Mouse (Mus musculus) lung, postnatal 14 days (tissue): ENCODE data around the gene Sh2b3.

Experiments
- DNase-seq: peaks from one replicate; pipeline ENCODE4 v3.0.0; 2021

The Sh2b3 gene

GRCm38 (mm10) chr5:121822786-121823505 is 14.5 kb downstream of the Sh2b3 start:
- no peak for DNase-seq

- no peak for DNase-seq
These were observed 15.9 kb downstream of the Sh2b3 start for GRCm38 (mm10) chr5:121821552-121821951.

GRCm38 (mm10) chr5:121821116-121821515 is 16.3 kb downstream of the Sh2b3 start:
- DNase-seq = no peak

- DNase-seq = no peak
These were observed 16.8 kb downstream of the Sh2b3 start for GRCm38 (mm10) chr5:121820657-121821056.

- DNase-seq = no peak
These were observed 17.3 kb downstream of the Sh2b3 start for GRCm38 (mm10) chr5:121820161-121820560.

- no peak for DNase-seq
These were observed 17.9 kb downstream of the Sh2b3 start for GRCm38 (mm10) chr5:121819559-121819958.

- DNase-seq = no peak
These were observed 18.6 kb downstream of the Sh2b3 start for GRCm38 (mm10) chr5:121818862-121819261.

GRCm38 (mm10) chr5:121818401-121818800 is 19.0 kb downstream of the Sh2b3 start:
- DNase-seq = no peak

- DNase-seq = no peak
These were observed 19.9 kb downstream of the Sh2b3 start for GRCm38 (mm10) chr5:121817551-121817950.

GRCm38 (mm10) chr5:121816611-121817010 is 20.8 kb downstream of the Sh2b3 start:
- DNase-seq = no peak

GRCm38 (mm10) chr5:121815867-121816380 is 21.5 kb downstream of the Sh2b3 start:
- no peak for DNase-seq

- DNase-seq = peak; percentile 86
These were observed 22.4 kb downstream of the Sh2b3 start for GRCm38 (mm10) chr5:121815067-121815466.

- no peak for DNase-seq
These were observed 23.7 kb downstream of the Sh2b3 start for GRCm38 (mm10) chr5:121813744-121814143.

- DNase-seq = no peak
These were observed 24.8 kb downstream of the Sh2b3 start for GRCm38 (mm10) chr5:121812526-121813243.

- no peak for DNase-seq
These were observed 25.9 kb downstream of the Sh2b3 start for GRCm38 (mm10) chr5:121811485-121811931.

GRCm38 (mm10) chr5:121810331-121811151 is 26.9 kb downstream of the Sh2b3 start:
- DNase-seq = no peak

GRCm38 (mm10) chr5:121809667-121810224 is 27.7 kb downstream of the Sh2b3 start:
- DNase-seq = peak; percentile 47

- no peak for DNase-seq
These were observed 29.2 kb downstream of the Sh2b3 start for GRCm38 (mm10) chr5:121808202-121808601.

GRCm38 (mm10) chr5:121807186-121807585 is 30.3 kb downstream of the Sh2b3 start:
- DNase-seq = no peak

GRCm38 (mm10) chr5:121798447-121798846 is 39.0 kb downstream of the Sh2b3 start:
- DNase-seq = no peak

- no peak for DNase-seq
These were observed 41.6 kb downstream of the Sh2b3 start for GRCm38 (mm10) chr5:121795800-121796199.

GRCm38 (mm10) chr5:121791026-121791425 is 46.4 kb downstream of the Sh2b3 start:
- DNase-seq = no peak
